8 mouse cellular contexts compared by ENCODE assay signal in the genomic region with DNA sequence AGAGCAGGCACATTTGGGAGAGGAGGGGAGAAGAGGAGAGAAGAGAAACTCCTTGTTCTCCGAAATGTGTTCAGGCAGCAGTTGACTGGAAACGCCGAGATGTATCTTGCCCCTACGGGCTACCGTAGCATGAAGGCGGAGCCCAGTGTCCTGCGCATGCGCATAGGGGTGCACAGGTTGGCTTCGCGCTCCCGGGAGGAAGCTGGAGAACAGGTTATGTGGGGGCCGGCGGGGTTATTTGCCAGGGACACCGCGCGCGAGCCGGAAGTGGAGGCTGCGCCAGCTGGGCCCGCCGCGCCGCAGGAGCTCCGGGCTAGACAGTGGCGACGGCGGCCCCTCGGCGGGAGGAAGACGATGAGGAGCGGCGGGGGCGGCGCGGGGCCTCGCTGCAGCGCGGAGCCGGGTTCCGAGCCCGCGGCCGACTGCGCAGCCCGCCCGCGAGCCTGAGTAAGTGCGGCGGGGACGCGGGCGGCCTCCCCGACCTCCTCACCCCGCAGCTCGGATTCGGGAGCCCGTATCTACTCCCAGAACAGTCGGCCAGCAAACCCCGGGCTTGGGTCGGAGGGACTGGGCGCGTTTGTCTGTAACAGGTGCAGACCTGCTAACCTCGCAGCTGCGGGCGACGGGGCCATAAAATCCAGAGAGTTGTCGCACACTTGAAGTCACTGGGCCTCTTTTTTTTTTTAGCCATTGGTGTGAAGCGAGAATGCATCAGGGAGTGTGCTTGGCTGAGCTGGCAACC. TPM values are rescaled to one million over a fixed set of nuclear protein-coding genes. Genes with fewer than 3 reads are reported as not detected.
DNase-seq lines count a peak whose midpoint lies in the region; ATAC-seq and TF ChIP-seq lines count a peak whose summit lies in the region.

A gene (minus strand): TSS at position 114 of the 742 bp plus-strand sequence.
A gene (plus strand): TSS at position 135 of the 742 bp plus-strand sequence.

- under 1% methylated on average over 68 of the region's 68 CpGs for WGBS in kidney, embryonic 14.5 days
- WGBS in limb, embryonic 15.5 days, result under 1% methylated on average over 60 of the region's 68 CpGs

- H3K27me3 ChIP-seq in kidney, embryonic 14.5 days (ENCODE audit: control insufficient read depth, insufficient read depth, low read length), result no peaks in the 10 kb centered on the region
- H3K27me3 ChIP-seq in limb, embryonic 15.5 days, result no peaks in the 10 kb centered on the region

- DNase-seq in A20 (ENCODE audit: low read depth, low spot score), result peak; percentile 97
- DNase-seq in heart, adult 9 months (ENCODE audit: low spot score in 2 of 2), result peak; percentile 96 to 98
- DNase-seq in monocyte, adult 2 months (ENCODE audit: low read depth in 1 of 2, low spot score in 2 of 2), result peak; percentile 95 to 96
- peak; percentile 96 to 97 for DNase-seq in spleen, postnatal 36 days (ENCODE audit: low spot score in 2 of 2)

- no peak for TF ChIP-seq POLR2A in bone marrow macrophage, adult 2 months (IDR thresholded peaks at IDR 0.05; ENCODE audit: borderline replicate concordance, low read depth, low read length)
- TF ChIP-seq POLR2A in embryonic fibroblast, embryonic 13.5 days (IDR thresholded peaks at IDR 0.05; ENCODE audit: low read depth, low read length), result peak; percentile 69

- H3K27ac ChIP-seq in bone marrow macrophage, adult 2 months (ENCODE audit: insufficient read depth, low read depth, low read length), result peak within 1 kb of the TSS; percentile 53
- 0 out of 2 replicates have a peak within 1 kb of the TSS, but pooled peaks have one; percentile 35 for H3K27ac ChIP-seq in embryonic fibroblast, embryonic 13.5 days (ENCODE audit: insufficient read depth, low read length)
- peak within 1 kb of the TSS; percentile 81 for H3K27ac ChIP-seq in kidney, embryonic 14.5 days (ENCODE audit: low read depth, low read length)
- peak within 1 kb of the TSS; percentile 91 for H3K27ac ChIP-seq in limb, embryonic 15.5 days

- H3K9me3 ChIP-seq in kidney, embryonic 14.5 days (ENCODE audit: control insufficient read depth, low read length), result no peaks in the 10 kb centered on the region
- H3K9me3 ChIP-seq in limb, embryonic 15.5 days, result no peaks in the 10 kb centered on the region

- peaks cover 8% of the 10 kb centered on the region for H3K36me3 ChIP-seq in kidney, embryonic 14.5 days (ENCODE audit: control insufficient read depth, insufficient read depth, low read length)
- peaks cover 7% of the 10 kb centered on the region; the same call in 1 of the 2 replicates for H3K36me3 ChIP-seq in limb, embryonic 15.5 days

- H3K4me2 ChIP-seq in kidney, embryonic 14.5 days (replicated peaks; ENCODE audit: low read depth, low read length), result peak within 1 kb of the TSS; percentile 78
- H3K4me2 ChIP-seq in limb, embryonic 15.5 days, result peak within 1 kb of the TSS; percentile 77

- no peak for TF ChIP-seq CTCF in bone marrow macrophage, adult 2 months (IDR thresholded peaks at IDR 0.05; ENCODE audit: low read depth, low read length)
- TF ChIP-seq CTCF in embryonic fibroblast, embryonic 13.5 days (IDR thresholded peaks at IDR 0.05; ENCODE audit: borderline replicate concordance, insufficient read depth, low read length), result no peak

- peak within 1 kb of the TSS; percentile 74 for H3K4me3 ChIP-seq in bone marrow macrophage, adult 2 months (ENCODE audit: insufficient read depth, low read length)
- H3K4me3 ChIP-seq in embryonic fibroblast, embryonic 13.5 days (ENCODE audit: insufficient read depth, low read length), result peak within 1 kb of the TSS; percentile 92
- peak within 1 kb of the TSS; percentile 91 for H3K4me3 ChIP-seq in kidney, embryonic 14.5 days (ENCODE audit: low read length)
- H3K4me3 ChIP-seq in limb, embryonic 15.5 days, result peak within 1 kb of the TSS; percentile 86

- ATAC-seq in kidney, embryonic 14.5 days (ENCODE audit: low FRiP score, low TSS enrichment), result peak; percentile 74
- ATAC-seq in limb, embryonic 15.5 days (ENCODE audit: insufficient number of reproducible peaks, low FRiP score, low TSS enrichment, low read depth), result peak; percentile 78

- H3K4me1 ChIP-seq in bone marrow macrophage, adult 2 months (ENCODE audit: control insufficient read depth, insufficient read depth, low read length), result peaks cover 24% of the 10 kb centered on the region
- peaks cover 4% of the 10 kb centered on the region; the same call in 1 of the 2 replicates for H3K4me1 ChIP-seq in embryonic fibroblast, embryonic 13.5 days (ENCODE audit: control insufficient read depth, insufficient read depth, low read length)
- peaks cover 16% of the 10 kb centered on the region for H3K4me1 ChIP-seq in kidney, embryonic 14.5 days (ENCODE audit: control insufficient read depth, insufficient read depth, low read length)
- peaks cover 30% of the 10 kb centered on the region for H3K4me1 ChIP-seq in limb, embryonic 15.5 days

- peak within 1 kb of the TSS; percentile 93 for H3K9ac ChIP-seq in kidney, embryonic 14.5 days (ENCODE audit: low read depth, low read length)
- H3K9ac ChIP-seq in limb, embryonic 15.5 days, result peak within 1 kb of the TSS; percentile 85

RNA-seq across cellular contexts. Expression of the first gene that starts in this region (rescaled TPM):
- polyA plus RNA-seq in bone marrow macrophage, adult 2 months (2012; ENCODE audit: insufficient read depth, insufficient read length, missing spikeins), result 2.7 and 2.8 TPM in 2 replicates
- polyA plus RNA-seq in embryonic fibroblast, embryonic 13.5 days (2011; ENCODE audit: insufficient read length, low read depth, missing spikeins), result 8.0 and 10.5 TPM in 2 replicates
- 2.6 and 5.8 TPM in 2 replicates for polyA plus RNA-seq in kidney, embryonic 14.5 days (2014; fragmentation: Nextera tagmentation; extraction: Ambion mirVana)
- polyA plus RNA-seq in limb, embryonic 15.5 days (2015; fragmentation: Nextera tagmentation; extraction: Ambion mirVana), result 4.1 and 4.2 TPM in 2 replicates

RNA-seq across cellular contexts. Expression of the second gene that starts in this region (rescaled TPM):
- polyA plus RNA-seq in bone marrow macrophage, adult 2 months (2012; ENCODE audit: insufficient read depth, insufficient read length, missing spikeins), result 9.3 and 10.9 TPM in 2 replicates
- 19.3 and 22.8 TPM in 2 replicates for polyA plus RNA-seq in embryonic fibroblast, embryonic 13.5 days (2011; ENCODE audit: insufficient read length, low read depth, missing spikeins)
- 11.9 and 24.2 TPM in 2 replicates for polyA plus RNA-seq in kidney, embryonic 14.5 days (2014; fragmentation: Nextera tagmentation; extraction: Ambion mirVana)
- 14.6 and 16.3 TPM in 2 replicates for polyA plus RNA-seq in limb, embryonic 15.5 days (2015; fragmentation: Nextera tagmentation; extraction: Ambion mirVana)

Comparison
In these comparisons a context has a peak if more than half of its experiments do, and no peak if none do; other contexts are left out.
1. Peak in every context shown above with its lines: DNase-seq, ATAC-seq, H3K4me3 ChIP-seq and H3K27ac ChIP-seq.
2. H3K27ac ChIP-seq: peak in every context shown above with its lines; median percentile 91 in limb, embryonic 15.5 days; 81 in kidney, embryonic 14.5 days; 53 in bone marrow macrophage, adult 2 months; 35 in embryonic fibroblast, embryonic 13.5 days.